Mouse (Mus musculus) monocyte, adult 2 months (primary cell): ENCODE measurements at regions not wholly inside any gene's neighbourhood (a gene's known extent, or its start where the extent isn't known, plus 50 kb on each side); places are given as distances from the start of the nearest gene placed in this dataset.
"Not testable (repeated sequence)": the region's sequence is repeated elsewhere in the genome, so short reads cannot be mapped to it uniquely, and the experiment has no call there.

ENCODE experiments used
- DNase-seq, 2 experiments: peaks; one replicate each; pipeline ENCODE4 v3.0.0; 2022; ENCODE audit warnings: low spot score in 2 of 2, low read depth in 1 of 2

DNA sequence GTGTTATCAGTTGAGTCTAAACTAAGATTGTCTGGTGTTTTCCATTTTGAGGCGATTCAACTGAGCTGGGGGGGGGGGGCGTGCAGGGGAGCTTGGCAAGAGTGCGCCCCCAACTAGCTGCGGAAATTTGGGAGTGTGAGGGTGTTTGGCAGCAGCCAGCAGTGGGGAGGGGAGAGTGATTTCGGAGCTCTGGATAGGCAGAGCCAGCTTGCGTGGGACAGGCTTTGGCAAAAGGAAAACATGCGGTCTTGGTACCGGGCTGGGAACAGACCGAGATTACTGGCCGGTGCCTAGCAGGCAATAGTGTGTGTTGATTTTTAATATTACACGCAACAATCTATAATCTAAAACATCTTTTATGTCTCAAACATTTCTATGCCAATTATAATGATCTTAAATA lies 199.4 kb upstream of the Cdk6 start:
- DNase-seq, result not testable (repeated sequence)

DNA sequence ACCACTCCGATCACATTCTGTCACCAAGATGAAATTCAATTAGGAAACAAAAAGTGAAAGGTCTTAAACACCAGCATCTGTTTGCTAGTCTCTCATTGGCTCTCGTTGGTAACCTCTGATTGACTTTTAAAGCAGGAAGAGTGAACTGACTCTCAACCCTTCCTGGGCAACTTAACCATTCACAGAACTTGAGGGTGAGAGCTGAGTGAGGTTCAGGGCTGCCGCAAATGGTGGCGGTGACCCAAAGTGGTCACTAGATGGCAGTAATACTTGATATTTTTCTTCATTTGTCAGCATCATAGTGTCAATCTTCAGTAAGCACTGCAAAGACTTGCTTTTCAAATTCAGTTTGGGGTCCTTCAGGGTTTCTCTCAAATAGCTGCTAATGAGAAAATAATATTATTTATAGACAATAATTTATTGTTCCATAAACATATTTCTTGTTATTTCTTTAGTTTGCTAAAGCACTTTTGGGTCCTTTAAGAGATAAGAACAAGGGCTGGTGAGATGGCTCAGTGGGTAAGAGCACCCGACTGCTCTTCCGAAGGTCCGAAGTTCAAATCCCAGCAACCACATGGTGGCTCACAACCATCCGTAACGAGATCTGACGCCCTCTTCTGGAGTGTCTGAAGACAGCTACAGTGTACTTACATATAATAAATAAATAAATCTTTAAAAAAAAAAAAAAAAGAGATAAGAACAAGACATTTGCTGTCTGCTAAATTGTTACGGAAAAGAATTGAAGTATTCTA lies 194.6 kb upstream of the Cdk6 start:
- DNase-seq, result peak in 1 of 2 experiments; percentile 3

DNA sequence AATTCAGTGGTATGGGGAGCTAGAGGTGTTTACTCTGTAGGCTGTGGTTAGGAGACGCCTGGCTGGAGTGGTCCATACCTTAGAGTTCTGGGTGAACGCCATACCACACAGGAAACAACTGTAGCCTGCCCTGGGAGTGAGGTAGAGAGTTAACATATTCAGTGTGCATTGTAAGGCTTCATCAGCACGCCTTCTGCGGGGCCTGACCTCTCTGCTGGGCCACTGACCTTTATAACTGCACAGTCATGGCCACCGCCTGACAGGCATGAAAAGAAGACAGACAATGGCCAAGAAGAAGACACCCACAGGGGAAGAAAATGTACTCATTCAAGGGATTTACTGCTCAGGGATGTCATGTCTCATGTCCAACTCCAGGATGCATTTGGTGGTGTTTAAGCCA lies 191.4 kb upstream of the Cdk6 start:
- not testable (repeated sequence) for DNase-seq

DNA sequence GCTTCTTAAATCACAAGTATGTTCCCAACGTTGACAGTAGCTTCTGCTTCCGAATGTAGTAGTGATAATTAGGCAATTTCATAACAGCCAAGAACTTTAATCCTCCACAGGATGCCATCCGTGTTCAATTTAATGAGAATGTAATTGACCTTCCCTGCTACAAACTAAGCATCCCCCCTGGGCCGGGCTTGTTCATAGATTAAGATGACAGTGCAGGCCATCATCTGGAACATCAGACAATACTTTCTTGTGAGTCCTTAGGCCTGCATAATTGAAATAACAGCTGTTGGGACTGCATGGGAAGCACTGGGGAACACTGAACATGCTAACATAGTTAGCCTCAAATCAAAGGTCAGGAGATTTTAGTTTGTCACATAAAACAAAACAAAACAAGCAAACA lies 190.5 kb upstream of the Cdk6 start:
- DNase-seq, result not testable (repeated sequence)

DNA sequence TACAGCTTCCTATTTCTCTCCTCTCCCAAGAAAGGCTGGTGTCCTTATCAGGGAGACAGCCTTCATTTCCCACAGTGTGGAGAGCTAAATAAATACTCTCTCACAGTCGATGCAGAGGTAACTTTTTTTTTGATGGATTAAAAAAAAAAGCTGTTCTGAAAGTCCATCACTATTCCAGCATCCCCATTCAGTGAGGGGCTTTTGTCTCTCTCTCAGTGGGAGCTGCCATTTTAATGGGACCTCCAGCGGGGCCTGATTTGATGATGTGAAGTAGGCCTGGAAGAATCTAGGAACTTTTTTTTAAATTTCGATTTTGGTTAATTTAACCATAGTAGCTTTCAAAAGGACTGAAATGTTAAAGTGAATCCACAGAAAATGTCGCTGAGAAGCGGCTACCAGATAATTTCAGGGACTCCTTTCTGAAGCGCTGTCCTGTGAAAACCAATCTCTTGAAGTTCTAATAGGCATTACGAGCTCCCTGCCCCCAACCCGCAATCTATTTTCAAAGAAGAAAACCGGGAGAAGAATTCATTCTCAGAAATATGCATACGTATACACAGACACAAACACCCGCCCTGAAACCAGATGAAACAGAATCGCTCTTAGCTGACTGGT lies 189.6 kb upstream of the Cdk6 start:
- DNase-seq, result not testable (repeated sequence)

DNA sequence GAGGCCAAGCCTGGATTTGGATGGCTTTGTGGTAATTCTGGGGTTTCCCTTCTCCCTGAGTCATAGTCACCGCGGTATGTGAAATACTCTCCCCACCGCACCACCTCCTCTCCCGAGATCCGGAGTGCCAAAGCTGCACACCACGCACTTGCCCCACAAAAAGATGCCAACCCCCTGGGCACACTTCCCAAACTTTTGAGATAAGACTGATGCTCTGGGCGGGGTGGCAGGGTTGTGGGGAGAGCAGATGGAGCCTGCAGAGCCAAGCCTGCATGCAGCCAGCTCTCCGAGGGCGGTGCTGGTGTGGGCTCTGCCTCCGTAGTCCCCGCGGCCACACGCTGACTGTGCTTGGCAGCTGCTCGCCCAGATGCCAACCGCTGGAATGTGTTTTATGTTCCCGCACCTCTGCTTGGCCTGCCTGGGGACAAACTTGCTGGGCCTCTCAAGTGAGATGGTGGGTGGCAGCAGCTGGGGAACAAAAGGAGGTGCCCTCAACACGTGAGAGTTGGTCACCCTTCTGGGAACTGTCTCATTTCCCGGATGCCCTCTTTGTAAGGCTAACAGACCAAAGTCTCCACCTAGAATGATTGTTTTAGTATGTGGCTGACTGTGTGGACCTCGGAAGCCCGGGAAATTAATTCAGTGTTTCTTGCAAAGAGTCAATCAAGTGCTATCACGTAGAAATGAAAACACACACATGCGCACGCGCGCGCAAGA lies 189.0 kb upstream of the Cdk6 start:
- DNase-seq, result peak; percentile 63 to 66

DNA sequence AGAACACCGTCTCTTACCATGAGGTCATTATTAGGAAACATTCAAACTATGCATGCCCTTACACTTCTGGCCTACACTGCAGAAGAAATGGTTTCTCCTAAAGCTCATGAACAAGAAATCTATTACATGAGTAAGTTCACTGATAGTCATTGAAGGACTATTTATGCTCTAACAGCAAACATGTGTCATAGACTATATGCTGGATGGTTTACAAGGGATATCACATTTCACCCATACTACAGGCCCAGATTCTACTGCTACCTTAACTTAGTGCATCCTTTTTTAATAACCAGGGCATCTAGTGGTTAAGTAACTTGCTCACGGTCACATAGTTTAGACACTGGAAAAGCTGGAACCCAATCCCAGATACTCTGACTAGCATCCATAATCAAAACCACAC lies 175.8 kb upstream of the Cdk6 start:
- not testable (repeated sequence) for DNase-seq

DNA sequence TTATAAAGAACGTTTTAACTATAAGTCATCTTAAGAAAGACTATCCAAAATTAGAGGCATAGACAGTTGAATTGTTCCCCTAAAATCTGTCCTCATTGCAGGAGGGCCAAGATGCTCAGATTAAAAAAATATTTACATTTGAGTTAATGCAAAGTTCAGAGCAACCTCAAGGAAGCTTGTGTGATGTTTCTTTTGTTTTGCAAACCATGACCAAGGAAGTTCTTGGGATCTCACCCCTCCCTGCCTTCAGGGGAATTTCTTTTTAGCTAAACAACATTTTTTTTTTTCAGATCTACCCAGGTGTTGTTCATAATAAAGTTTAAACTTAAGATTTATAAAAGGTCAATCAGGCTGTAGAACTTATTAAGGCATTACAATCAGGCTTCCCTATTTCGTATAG lies 174.8 kb upstream of the Cdk6 start:
- DNase-seq, result not testable (repeated sequence)

DNA sequence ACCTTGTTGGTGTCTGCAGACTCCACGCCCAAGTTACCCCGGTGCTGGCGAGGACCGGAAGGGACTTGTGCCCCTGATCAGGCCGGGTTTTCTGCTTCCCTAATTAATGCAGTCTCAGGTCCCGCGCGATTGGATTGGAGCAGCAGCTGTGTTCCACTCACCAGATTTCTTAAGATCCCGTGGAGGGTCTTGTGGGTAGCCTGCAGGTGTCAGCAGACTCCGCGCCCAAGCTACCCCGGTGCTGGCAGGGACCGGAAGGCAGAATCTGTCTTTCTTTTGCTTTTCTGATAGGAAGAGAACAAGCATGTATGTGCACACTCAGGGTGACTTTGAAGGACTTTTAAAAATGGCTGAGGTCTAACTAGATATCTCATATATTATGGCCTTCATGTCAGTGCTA lies 147.7 kb upstream of the Cdk6 start:
- DNase-seq, result not testable (repeated sequence)

DNA sequence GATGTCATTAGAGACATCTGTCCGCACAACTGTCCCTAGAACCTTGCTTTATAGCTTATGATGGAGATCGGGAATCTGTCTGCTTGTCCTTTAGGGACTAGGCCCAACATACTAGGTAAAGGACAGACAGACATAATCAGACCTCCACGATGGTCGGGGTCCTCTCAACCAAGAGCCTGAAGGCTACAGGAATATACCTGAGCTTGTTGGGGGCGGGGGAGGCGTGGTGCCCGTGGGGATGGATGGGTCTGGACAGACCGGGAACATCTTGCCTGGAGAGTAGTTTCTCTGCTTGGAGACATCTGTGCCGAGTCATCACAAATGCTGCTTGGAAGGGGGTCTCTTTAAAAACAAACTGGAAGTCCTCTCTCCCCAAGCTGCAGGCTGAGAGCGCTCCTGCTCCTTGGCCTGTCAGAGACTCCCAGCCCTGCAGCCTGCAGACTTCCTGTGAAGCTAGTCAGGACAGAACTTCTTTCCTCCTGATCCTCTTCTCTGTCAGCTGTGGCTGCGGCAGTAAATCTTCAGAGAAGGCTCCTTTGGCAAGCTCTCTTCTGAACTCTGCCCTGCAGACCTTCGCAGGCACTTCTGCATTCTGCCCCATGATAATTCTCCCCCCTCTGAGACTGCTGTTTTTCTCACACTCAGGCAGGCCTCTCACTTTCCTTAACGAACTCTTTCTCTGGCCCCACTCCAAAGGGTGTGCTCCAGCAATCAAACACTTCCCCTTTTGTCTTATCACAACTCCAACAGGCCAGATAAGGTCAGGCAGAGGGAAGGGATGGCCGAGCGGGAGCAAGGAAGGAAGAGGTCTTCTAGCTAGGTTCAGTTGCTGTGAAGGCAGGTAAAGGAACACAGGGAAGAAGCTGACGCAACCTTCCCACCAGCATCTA lies 143.1 kb upstream of the Cdk6 start:
- DNase-seq, result peak; percentile 10 to 25

DNA sequence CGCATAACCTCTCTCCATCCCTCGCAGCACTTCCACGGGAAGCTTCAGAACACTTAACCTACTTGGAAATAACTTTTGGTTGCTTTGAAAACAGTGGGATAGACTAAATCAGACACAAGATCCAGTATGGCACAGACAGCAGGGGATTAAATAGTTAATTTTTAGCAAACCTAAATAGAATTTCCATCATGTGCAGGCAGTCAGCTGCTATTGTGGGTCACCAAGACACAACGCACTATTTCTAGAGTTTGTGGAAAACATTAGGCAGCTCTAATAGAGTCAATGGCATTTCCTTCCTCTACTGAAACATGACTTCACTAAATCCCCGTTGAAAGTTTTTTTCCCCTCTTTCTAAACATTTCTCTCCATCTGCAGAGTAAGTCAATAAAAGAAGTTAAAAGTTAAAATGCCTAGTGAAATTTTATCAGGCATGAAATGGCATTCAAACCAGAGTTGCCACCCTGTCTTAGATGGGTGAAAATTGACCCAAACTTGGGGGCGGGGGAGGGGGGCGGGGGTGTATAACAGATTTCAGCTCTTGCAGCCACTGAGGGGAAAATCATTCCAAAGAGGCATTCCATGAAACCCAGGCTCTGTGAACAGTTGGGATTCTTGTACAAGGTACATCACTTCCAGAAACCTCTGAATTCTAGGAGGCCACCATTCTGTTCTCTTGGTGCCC lies 142.3 kb upstream of the Cdk6 start:
- not testable (repeated sequence) for DNase-seq

DNA sequence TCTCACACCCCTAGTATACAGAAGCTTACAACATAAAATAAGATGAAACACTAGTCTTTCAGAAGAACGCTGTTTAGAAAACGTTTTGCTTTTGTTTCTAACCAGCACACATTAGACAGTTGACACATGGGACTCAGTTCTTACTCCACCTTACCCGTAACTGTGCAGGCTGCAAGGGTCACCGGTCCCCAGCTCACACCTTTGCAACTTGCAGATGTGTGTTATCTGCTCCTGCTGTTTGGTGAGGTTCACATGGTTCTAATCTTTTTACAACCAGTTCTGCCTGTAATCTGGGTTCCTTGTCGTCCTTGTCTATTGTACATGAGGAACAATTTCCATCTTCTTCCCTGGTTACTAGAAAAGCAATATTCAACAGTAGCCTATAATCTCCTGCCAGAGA lies 135.1 kb upstream of the Cdk6 start:
- DNase-seq, result not testable (repeated sequence)

DNA sequence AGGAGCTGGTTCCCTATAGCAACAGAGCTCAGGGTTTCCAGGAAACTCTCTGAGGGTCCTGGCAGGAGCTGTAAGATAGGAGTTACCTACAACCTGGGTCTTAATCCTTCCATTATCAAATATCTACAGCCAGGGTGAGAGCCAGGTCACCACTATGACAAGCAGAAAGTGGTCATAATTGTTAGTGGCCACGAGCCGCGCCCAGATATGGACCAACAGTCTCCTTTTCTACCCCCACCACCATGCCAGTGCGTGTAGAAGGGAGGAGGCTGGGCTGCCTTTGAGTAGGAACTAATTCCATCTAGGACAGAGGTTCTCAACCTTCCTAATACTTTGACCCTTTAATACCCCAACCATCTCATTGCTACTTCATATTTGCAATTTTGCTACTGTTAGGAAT lies 133.0 kb upstream of the Cdk6 start:
- DNase-seq, result not testable (repeated sequence)

DNA sequence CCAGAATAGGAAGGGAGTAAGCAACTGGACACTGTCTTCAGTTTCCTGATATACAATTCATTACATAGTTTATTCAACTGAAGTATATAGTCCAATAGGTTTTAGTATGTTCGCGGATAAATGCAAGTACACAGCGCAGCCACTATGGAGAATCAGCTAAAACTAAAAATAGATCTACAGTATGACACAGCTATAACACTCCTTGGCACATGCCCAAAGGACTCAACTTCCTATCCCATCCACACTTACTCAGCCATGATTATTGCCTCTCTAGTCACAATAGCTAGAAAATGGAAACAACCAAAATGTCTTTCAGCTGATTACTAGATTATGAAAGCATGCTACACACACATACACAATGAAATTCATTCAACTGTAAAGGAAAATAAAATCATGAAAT lies 130.0 kb upstream of the Cdk6 start:
- no peak for DNase-seq

DNA sequence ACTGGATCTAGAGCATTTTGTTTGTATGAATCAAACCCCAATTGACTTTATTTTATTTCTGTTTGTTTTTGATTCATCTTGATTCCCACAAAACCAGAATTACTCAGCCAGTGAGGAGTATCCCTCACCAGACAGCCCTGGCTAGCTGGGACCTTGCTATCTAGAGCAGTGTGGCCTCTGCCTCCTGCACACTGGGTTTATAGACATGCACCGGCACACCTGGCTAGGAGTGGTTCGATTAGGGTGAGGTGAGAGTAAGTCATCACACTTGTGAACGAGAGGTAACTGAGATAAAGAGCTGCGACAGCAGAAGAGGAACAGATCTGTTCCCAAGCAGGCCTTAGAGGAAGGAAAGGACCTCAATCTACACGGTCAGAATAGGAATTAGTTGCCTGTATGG lies 125.2 kb upstream of the Cdk6 start:
- no peak for DNase-seq

DNA sequence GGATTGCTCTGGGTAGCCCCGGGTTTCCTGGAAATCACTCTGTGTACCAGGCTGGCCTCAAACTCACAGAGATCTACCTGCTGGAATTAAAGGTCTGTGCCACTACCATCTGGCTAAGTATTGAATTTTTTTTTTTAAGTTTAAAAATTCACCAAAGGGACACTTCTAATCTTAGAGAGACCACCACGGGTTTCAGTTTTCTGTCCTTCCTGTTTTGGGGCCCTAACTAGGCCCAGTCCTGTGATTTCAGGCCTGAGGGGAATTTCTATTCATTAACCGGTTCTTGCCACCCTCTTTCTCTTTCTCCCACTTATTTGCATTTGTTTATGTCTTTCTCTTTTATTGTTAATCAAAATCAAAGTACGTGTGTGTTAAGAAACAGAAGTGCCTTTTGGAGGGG lies 122.1 kb upstream of the Cdk6 start:
- DNase-seq, result no peak

DNA sequence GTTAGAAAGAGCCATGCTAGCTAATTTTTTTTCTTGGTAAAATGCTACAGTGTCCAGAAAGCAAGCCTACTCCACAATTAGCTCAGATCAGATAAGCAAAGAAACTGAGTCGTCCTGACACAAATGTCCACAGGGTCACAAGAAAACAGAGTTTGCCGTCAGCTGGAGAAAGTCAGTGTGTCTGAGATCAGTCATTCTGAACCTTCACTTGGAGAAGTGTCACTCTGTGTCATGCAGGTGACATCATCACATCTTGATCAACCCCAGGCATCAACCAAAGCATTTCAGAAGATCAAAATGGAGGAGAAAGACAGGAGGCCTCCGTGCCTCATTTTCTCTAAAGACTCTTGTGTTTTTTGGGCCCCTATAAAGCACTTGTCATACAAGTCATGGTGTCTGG lies 121.5 kb upstream of the Cdk6 start:
- no peak for DNase-seq

DNA sequence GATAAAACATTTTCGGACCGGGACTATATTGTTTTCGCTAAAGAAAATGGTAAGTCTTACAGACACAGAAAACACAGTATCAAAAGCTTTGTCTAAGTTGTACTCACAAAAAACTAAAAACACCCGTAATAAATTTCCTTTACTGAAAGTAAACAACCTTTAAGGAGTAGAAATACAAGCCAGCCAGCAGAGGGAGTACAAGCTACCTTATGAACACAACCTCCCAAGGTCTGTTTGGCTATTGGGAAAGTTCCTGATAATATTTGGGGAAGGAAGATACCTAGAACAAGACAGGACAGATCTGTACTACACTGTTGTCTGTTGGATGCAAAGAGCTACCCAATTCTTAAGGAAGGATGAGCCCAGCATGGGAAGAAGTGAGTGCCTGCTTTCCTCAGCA lies 117.5 kb upstream of the Cdk6 start:
- DNase-seq, result not testable (repeated sequence)

DNA sequence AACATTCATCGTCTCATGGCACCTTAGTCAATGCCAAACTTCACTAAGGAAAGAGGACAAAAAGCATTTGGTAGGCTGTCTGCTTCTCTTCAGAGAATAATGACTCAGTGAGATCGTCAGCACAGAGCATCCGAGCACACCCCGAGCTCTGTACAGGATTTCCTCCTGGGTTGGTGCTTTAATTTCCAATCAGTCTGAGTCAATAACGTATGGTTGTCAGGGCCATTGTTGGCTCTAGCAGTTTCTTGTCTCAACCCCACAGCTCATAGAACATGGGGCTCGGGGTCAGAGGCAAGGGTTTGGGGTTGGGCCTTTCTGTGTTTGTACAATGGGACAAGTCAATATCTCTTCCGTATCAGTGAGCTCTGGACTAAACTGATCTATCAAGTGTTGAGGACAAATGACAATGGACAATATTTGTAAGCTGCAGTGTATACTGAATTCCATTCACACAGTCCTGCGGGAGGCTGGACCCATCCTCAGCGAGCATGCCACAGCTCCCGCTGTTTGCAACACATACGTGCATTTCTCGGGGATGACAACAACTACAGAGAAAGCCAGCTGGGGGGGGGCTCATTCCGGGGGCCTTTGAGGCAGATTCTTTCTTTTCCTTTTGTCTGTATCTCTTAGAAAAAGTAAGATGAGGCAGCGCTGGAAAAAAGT lies 116.8 kb upstream of the Cdk6 start:
- not testable (repeated sequence) for DNase-seq

DNA sequence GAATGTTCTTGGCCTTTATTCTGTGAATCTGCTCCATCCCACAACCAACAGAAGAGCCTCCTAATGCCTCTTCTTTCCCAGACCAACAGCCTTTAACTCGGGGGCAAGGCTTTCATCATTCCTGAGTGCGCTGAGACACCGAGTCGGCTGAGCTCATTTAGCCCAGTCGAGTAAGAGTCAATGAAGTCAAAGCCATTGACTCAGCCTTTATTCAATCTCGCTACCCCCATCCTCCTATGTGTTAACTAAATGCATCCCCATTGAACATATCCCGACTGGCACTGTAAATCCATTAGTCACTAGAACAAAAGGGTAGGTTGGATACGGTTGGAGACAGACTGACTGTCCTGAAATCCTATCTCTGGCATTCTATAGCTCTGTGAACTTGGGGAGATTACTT lies 115.9 kb upstream of the Cdk6 start:
- DNase-seq, result not testable (repeated sequence)
